Mouse (Mus musculus) fibroblast of lung, adult 2 months (primary cell): ENCODE measurements around the gene Ybx1.
"Not testable (repeated sequence)": the region's sequence is repeated elsewhere in the genome, so short reads cannot be mapped to it uniquely, and the experiment has no call there.

Experiments
- DNase-seq: peaks from one replicate; pipeline ENCODE4 v3.0.0-alpha.2; 2011; ENCODE audit warnings: low read depth

The Ybx1 gene

DNA sequence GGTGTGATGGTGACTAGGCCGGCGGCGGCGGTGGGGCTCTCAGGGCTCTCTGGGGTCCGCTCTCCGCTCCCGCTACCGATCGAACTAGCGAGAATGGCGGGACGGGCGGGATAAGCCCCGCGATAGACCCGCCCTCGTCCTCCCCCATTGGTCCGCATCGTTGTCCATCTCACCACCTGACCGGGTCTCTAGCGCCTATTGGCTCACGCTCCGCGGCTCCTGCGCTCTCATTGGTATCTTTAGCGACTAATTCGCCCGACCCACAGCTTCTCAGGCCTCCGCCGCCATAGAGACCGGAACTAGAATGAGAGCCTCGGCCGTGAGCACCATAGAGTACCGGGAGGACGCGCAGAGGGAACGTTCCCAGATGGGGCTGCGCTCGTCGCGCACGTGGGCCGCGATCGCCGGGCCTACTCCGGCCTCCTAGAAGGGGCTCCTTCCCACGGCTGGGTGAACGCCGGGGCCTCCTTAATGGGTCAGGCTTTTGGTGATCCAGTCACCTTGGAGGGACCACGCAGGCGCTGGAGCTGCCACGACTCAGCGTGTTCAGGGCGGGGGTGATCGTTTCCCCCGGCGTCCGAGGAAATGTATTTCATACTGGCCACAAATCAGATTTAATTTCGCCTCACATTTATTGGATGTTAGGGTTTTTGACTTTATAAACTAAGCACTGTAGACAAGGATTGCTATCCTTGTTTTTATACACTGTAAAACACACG lies at the start of gene Ybx1:
Gene Ybx1, minus strand, starts transcription at position 190 of the 719 bp plus-strand sequence.
- DNase-seq: peak; percentile 96

DNA sequence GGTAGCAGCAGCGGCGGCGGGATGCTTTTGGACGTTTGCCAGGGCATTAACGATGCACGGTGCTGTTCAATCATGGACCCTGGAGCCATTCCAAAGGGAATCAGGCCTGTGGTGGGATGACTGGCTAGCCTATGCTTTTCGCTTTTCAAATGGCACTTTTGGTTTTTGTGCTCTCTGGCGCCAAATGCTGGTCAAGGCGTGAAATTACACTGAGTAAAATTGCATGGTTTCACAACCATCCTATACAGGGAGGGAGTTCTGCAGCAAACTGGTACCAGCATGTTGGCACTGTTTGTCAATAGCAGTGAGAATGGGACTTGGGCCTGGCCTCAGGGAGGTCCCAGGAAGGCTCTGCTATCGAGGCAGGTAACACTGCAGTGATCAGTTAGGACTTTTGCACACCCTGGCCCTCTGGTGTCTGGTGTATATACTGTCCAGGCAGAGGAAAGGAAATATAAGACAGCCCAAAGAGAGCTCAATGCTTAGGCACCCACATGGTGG lies 44.5 kb upstream of the Ybx1 start:
- no peak for DNase-seq

- DNase-seq: no peak
These were observed 44.0 kb upstream of the Ybx1 start for GRCm38 (mm10) chr4:119338422-119338821.

GRCm38 (mm10) chr4:119333487-119333886 lies 39.1 kb upstream of the Ybx1 start:
- DNase-seq: no peak

- no peak for DNase-seq
These were observed 26.6 kb upstream of the Ybx1 start for GRCm38 (mm10) chr4:119320896-119321550.

GRCm38 (mm10) chr4:119320131-119320830 lies 25.9 kb upstream of the Ybx1 start, which contains the start of gene Ppih:
Gene Ppih (minus strand): TSS chr4:119320546.
- DNase-seq: peak; percentile 85

GRCm38 (mm10) chr4:119313756-119314155 lies 19.4 kb upstream of the Ybx1 start:
- no peak for DNase-seq

DNA sequence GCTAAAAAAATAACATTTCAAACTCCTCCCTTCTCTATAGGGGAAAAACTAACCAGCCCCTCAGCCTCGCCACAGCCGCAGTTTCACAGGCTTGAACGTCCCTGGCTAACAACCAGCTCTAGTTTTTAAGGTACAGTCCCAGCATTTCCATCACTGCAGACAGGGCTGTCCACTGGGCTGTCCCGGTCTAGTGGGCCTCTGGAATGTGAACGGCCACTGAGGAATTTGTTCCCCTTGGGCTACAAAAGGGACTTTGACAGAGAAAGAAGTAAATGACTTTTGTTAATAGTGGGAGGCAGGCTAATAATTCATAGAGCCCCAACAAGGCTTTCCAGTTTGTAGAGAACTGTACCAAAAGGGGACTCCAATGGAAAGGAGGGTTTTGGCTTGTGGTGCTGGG lies 11.0 kb upstream of the Ybx1 start:
- no peak for DNase-seq

- no peak for DNase-seq
These were observed 8.9 kb upstream of the Ybx1 start for GRCm38 (mm10) chr4:119303291-119303690.

GRCm38 (mm10) chr4:119301777-119302176 lies 7.4 kb upstream of the Ybx1 start:
- no peak for DNase-seq

DNA sequence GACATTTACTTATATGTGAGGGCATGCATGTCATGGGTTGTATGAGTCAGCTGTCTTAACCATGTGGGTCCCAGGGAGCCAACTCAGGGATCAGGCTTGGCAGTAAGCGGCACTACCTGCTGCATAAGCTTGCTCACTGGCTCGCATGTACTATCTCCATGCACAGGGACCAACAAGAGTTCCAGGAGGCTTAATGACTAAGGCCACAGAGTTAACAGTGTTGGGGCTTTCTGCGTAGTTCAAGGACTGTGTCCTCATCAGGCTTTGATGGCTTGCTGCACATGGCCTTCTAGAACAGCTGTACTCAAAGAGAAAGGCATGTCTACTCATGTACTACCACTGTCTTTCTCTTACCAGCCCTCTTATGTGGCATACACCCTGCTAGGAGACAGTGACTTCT lies 6.4 kb upstream of the Ybx1 start:
- no peak for DNase-seq

- DNase-seq: no peak
These were observed 3.0 kb upstream of the Ybx1 start for GRCm38 (mm10) chr4:119297361-119297760.

DNA sequence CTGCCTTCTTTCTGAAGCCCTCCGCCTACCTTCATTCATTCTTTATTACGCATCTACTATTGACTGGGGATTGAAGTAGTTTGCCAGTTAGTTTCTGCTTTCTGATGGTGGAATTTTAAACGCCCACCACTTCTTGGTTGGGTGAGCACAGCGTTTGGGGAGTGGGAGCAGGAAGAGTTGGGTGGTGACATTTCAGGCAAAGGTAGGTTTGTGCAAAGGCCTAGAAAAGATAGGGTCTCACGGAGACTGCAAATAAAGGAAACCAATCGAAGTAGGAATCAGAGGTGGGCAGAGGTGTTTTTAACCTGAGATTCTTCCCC lies 690 bp upstream of the Ybx1 start:
- DNase-seq: no peak

- DNase-seq: no peak
These were observed 688 bp downstream of the Ybx1 start for GRCm38 (mm10) chr4:119293574-119294258.

DNA sequence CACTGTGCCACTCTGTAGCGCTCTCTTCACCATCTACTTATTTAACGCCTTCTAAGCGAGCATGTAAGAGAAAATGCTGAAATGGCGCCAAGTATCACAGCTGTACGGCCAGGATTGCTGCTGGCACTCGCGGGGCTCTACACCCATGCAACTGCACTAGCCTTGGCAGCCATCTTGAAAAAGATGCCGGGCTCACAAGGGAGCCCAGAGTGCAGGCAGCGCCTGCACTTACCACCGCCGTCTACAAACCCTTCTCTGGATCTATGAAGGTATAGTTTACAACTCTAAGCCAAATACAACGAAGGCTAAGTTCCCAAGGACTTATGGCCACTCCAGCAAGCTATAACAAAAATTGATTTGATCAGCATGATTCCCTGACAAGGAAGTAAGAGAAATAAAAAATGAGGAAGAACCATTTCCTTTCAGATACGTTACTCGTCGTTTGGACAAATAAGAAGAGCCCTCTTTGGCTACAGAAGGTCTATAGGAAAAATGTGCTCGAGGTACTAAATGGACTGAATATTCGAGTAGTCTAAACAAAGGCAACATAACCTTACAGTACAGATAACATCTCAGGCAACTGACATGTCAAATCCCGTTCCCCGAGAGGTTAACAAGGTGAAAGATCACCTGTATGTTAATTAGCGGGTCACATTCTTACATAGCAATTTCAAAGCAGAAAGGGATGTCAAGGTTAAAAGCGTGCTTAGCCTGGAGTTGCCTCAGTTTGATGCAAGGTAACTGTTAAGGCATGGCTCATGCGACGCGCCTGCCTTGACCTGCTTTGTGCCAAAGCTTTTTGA lies 1.4 kb downstream of the Ybx1 start:
- DNase-seq: no peak

DNA sequence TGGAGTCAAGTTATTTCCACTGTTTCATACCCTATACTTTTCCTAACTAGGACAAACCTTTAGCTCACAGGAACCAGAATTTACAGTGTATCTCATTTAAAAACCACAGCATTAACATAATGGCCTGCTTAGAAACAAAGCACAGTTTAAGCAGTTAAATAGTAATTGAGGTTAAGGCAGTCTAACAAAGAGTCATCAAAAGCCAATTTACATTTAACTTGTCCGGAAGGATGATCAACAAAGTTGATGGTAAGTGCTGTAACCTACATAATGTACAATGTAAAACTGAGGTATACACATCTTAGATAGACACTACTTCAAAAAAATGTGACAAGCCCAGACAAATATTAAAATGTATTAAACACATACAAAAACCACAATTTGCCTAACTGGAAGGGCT lies 2.5 kb downstream of the Ybx1 start:
- DNase-seq: no peak

DNA sequence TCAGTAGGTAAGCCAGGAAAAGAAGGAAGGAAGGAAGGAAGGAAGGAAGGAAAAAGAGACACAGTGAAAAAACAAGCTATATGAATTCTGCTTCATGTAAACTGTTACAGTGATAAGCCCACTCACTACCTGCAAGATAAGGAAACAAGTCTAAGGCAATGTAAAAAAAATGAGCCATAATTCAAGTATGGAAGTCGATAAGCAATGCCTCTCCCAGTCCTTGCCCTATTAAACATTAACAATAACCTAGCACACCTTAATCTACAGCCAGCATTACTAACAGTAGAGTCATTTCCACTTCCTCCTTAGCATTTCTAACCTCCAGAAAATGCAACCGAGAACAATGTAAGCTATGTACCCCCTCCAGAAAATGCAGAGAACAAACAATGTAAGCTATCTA lies 9.1 kb downstream of the Ybx1 start:
- DNase-seq: no peak

GRCm38 (mm10) chr4:119284861-119285260 lies 9.5 kb downstream of the Ybx1 start:
- no peak for DNase-seq

GRCm38 (mm10) chr4:119278784-119279183 lies 15.6 kb downstream of the Ybx1 start:
- not testable (repeated sequence) for DNase-seq

DNA sequence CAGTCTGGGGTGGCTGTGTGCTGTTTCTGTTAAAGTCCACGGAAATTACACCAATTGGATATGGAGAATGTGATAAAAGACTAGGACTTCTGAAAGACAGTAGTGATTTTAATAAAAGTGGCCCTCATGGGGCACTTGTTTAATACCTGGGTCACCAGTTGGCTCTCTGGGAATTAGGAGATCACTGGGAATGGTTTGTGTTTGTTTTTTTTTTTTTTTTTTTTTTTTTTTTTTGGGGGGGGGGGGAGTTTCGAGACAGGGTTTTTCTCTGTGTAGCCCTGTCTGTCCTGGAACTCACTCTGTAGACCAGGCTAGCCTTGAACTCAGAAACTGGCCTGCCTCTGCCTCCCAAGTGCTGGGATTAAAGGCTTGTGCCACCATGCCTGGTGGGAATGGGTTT lies 18.7 kb downstream of the Ybx1 start:
- DNase-seq: no peak

DNA sequence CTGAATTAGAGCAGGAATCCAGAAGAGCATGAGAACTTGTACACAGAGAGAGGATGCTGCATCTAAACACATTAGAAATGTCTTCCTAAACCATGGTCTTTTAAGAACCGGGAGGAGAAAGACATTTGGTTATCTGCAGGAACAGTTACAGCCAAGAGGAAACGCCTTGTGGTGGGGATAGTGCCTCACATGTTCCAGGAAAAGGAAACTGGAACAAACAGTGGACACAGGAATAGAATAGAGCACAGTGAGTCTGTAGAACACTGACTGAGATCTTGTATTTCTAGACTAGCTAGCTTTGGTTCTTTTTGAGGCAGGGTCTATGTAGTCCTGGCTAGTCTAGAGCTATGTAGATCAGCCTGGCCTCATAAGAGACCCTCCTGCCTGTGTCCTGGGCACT lies 19.2 kb downstream of the Ybx1 start:
- no peak for DNase-seq

GRCm38 (mm10) chr4:119274627-119275026 lies 19.8 kb downstream of the Ybx1 start:
- DNase-seq: no peak
